Mouse (Mus musculus) right cerebral cortex, postnatal 4 days (tissue): Measurements from ENCODE around the gene 1700092M07Rik.
"Not testable (repeated sequence)": the region's sequence is repeated elsewhere in the genome, so short reads cannot be mapped to it uniquely, and the experiment has no call there.

ENCODE experiments used
- DNase-seq: peaks from one replicate; pipeline ENCODE4 v3.0.0-alpha.2; 2022

1700092M07Rik gene

GRCm38 (mm10) chr19:8716767-8717475, 23.6 kb upstream of the 1700092M07Rik start:
- DNase-seq: no peak

- peak; percentile 54 for DNase-seq
These were observed 22.2 kb upstream of the 1700092M07Rik start for GRCm38 (mm10) chr19:8718357-8718756.

GRCm38 (mm10) chr19:8719037-8719436, 21.5 kb upstream of the 1700092M07Rik start:
- DNase-seq: not testable (repeated sequence)

- no peak for DNase-seq
These were observed 19.1 kb upstream of the 1700092M07Rik start for GRCm38 (mm10) chr19:8721378-8721777.

- no peak for DNase-seq
These were observed 18.5 kb upstream of the 1700092M07Rik start for GRCm38 (mm10) chr19:8722021-8722420.

GRCm38 (mm10) chr19:8722559-8722906, 18.0 kb upstream of the 1700092M07Rik start:
- DNase-seq: no peak

GRCm38 (mm10) chr19:8722907-8723573, 17.5 kb upstream of the 1700092M07Rik start, which contains the start of gene Slc3a2:
Gene Slc3a2 (minus strand): TSS chr19:8723369.
- peak; percentile 88 for DNase-seq

GRCm38 (mm10) chr19:8723574-8724346, 16.8 kb upstream of the 1700092M07Rik start:
- DNase-seq: no peak

- no peak for DNase-seq
These were observed 16.1 kb upstream of the 1700092M07Rik start for GRCm38 (mm10) chr19:8724392-8724791.

GRCm38 (mm10) chr19:8725081-8725613, 15.4 kb upstream of the 1700092M07Rik start:
- no peak for DNase-seq

- no peak for DNase-seq
These were observed 13.7 kb upstream of the 1700092M07Rik start for GRCm38 (mm10) chr19:8726609-8727390.

- no peak for DNase-seq
These were observed 12.9 kb upstream of the 1700092M07Rik start for GRCm38 (mm10) chr19:8727495-8728114.

- DNase-seq: not testable (repeated sequence)
These were observed 12.0 kb upstream of the 1700092M07Rik start for GRCm38 (mm10) chr19:8728335-8729099.

- no peak for DNase-seq
These were observed 6.2 kb upstream of the 1700092M07Rik start for GRCm38 (mm10) chr19:8734334-8734733.

- peak; percentile 92 for DNase-seq
These were observed 4.9 kb upstream of the 1700092M07Rik start, which contains the start of gene Wdr74 for GRCm38 (mm10) chr19:8735389-8736159. Gene Wdr74 (plus strand): TSS chr19:8735827.

GRCm38 (mm10) chr19:8736160-8736467, 4.4 kb upstream of the 1700092M07Rik start:
- no peak for DNase-seq

GRCm38 (mm10) chr19:8738911-8739310, 1.6 kb upstream of the 1700092M07Rik start:
- no peak for DNase-seq

GRCm38 (mm10) chr19:8739646-8740045, 872 bp upstream of the 1700092M07Rik start:
- no peak for DNase-seq

GRCm38 (mm10) chr19:8741243-8741869, 838 bp downstream of the 1700092M07Rik start, which contains the start of gene Stx5a:
Gene Stx5a (plus strand): TSS chr19:8741413.
- peak; percentile 88 for DNase-seq

GRCm38 (mm10) chr19:8742176-8742575, 1.7 kb downstream of the 1700092M07Rik start:
- no peak for DNase-seq
